In the genomic region with DNA sequence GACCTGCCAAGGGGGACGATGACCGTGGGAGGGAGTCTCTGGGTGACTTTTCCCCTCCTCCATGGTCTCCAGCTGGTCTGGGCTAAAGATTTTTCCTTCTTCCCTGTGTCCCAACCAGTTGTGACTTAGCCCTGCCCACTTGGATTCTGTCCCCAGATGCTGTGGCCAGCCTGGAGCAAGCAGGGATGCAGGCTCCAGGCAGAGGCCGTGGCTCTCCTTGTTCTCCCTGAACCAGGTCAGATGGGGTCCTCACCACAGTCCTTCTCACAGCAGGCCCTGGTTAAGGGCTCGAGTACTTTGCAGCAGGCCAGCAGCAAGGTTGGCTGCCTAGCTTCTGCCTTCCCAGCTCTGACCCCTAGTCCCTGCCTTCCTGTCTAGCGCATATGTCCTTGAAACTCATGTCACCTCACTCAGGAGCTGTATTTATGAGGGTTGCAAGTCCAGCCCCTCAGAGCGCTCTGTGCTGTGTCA, we compare ENCODE assay signal across 16 mouse cellular contexts. TPM values are rescaled to one million over a fixed set of nuclear protein-coding genes. Genes with fewer than 3 reads are reported as not detected.
A peak's percentile ranks its signal among the peaks of the same experiment; 100 is the strongest.
DNase-seq lines count a peak whose midpoint lies in the region; ATAC-seq and TF ChIP-seq lines count a peak whose summit lies in the region.
"Had no signal": no experiment of that assay in that cellular context is flagged by ENCODE, and none has a peak within 500 bp of the region (broad histone marks: within the 10 kb centered on the region; RNA-seq: fewer than 3 reads in every experiment).

No protein-coding gene starts in this region.

- H3K4me1 ChIP-seq in heart, embryonic 12.5 days (replicated peaks), result peaks cover 7% of the 10 kb centered on the region
- H3K4me1 ChIP-seq: forebrain, embryonic 13.5 days; liver, embryonic 12.5 days had no signal

- no peak overlapping the region for H3K9ac ChIP-seq in heart, embryonic 12.5 days
- H3K9ac ChIP-seq: embryonic facial prominence, embryonic 15.5 days; forebrain, embryonic 13.5 days; liver, embryonic 12.5 days; neural tube, embryonic 12.5 days had no signal

- no peak overlapping the region for H3K4me2 ChIP-seq in heart, embryonic 12.5 days
- H3K4me2 ChIP-seq: embryonic facial prominence, embryonic 15.5 days; forebrain, embryonic 13.5 days; liver, embryonic 12.5 days; neural tube, embryonic 12.5 days had no signal

- DNase-seq in heart, adult 9 months (ENCODE audit: low spot score in 2 of 2), result peak; percentile 42 to 60
- DNase-seq in adrenal gland, postnatal 36 days, result peak; percentile 50 to 59
- DNase-seq in heart, postnatal 14 days, result peak; percentile 59 to 69
- DNase-seq in lung, postnatal 36 days, result peak; percentile 32
- DNase-seq in left cerebral cortex, adult 2 months (ENCODE audit: extremely low spot score in 1 of 2, low spot score in 2 of 2), result no peak
- DNase-seq in right cerebral cortex, postnatal 36 days (ENCODE audit: low spot score in 2 of 2), result no peak
- DNase-seq: cerebellum, adult 8-10 months had no signal

- intact Hi-C loops in heart, postnatal 14 days (cut with DNase I), result no loop called here
- intact Hi-C loops in left cerebral cortex, adult 2 months (cut with DNase I), result no loop called here

- H3K36me3 ChIP-seq in heart, embryonic 12.5 days, result peaks cover 65% of the 10 kb centered on the region

- no peak for ATAC-seq in heart, embryonic 12.5 days (ENCODE audit: insufficient number of reproducible peaks, low FRiP score)
- ATAC-seq: forebrain, embryonic 13.5 days; inflammation-experienced regulatory T-cells, adult 6 months; liver, embryonic 12.5 days; midbrain, embryonic 16.5 days had no signal

- no peak for TF ChIP-seq CTCF in left cerebral cortex, adult 2 months (IDR thresholded peaks at IDR 0.05)

- H3K9me3 ChIP-seq in heart, embryonic 12.5 days (replicated peaks), result peaks cover under 1% of the 10 kb centered on the region; the same call in 1 of the 2 replicates
- H3K9me3 ChIP-seq: embryonic facial prominence, embryonic 15.5 days; forebrain, embryonic 13.5 days; neural tube, embryonic 12.5 days had no signal

- H3K27ac ChIP-seq in heart, embryonic 12.5 days (ENCODE audit: poor library complexity, severe bottlenecking), result no peak overlapping the region
- H3K27ac ChIP-seq in left cerebral cortex, adult 2 months, result no peak overlapping the region
- H3K27ac ChIP-seq: embryonic facial prominence, embryonic 15.5 days; forebrain, embryonic 13.5 days; liver, embryonic 12.5 days; neural tube, embryonic 12.5 days had no signal

- no peaks in the 10 kb centered on the region for H3K27me3 ChIP-seq in heart, embryonic 12.5 days (replicated peaks)
- H3K27me3 ChIP-seq: embryonic facial prominence, embryonic 15.5 days; forebrain, embryonic 13.5 days; neural tube, embryonic 12.5 days had no signal

- WGBS in heart, embryonic 12.5 days, result 84% methylated on average over 6 of the region's 6 CpGs

- H3K4me3 ChIP-seq in heart, embryonic 12.5 days, result no peak overlapping the region
- H3K4me3 ChIP-seq in left cerebral cortex, adult 2 months, result no peak overlapping the region
- H3K4me3 ChIP-seq: embryonic facial prominence, embryonic 15.5 days; forebrain, embryonic 13.5 days; liver, embryonic 12.5 days; neural tube, embryonic 12.5 days had no signal

RNA-seq across cellular contexts. Expression of gene Polr2f, which starts 7.6 kb away (rescaled TPM):
- 265 and 289 TPM in 2 replicates for polyA plus RNA-seq in heart, embryonic 12.5 days (2016; fragmentation: Nextera tagmentation; extraction: Ambion mirVana)
- 100 to 1,000 TPM; 137 to 143 TPM for total RNA-seq in adrenal gland, postnatal 36 days (2021)
- 100 to 1,000 TPM; 111 to 116 TPM for total RNA-seq in heart, postnatal 14 days (2021)
- total RNA-seq in left cerebral cortex, adult 2 months (2021), result 100 to 1,000 TPM; 100 to 103 TPM

RNA-seq across cellular contexts. Expression of gene 1700088E04Rik, which starts 7.8 kb away (rescaled TPM):
- polyA plus RNA-seq in heart, embryonic 12.5 days (2016; fragmentation: Nextera tagmentation; extraction: Ambion mirVana), result 6.3 and 6.6 TPM in 2 replicates
- total RNA-seq in adrenal gland, postnatal 36 days (2021), result 1 to 10 TPM; 5.5 to 7.3 TPM
- 1 to 10 TPM; 1.3 to 2.7 TPM for total RNA-seq in heart, postnatal 14 days (2021)
- 10 to 100 TPM; 12.0 to 12.9 TPM for total RNA-seq in left cerebral cortex, adult 2 months (2021)

RNA-seq across cellular contexts. Expression of gene Micall1, which starts 24.5 kb away (rescaled TPM):
- polyA plus RNA-seq in heart, embryonic 12.5 days (2016; fragmentation: Nextera tagmentation; extraction: Ambion mirVana), result 24.2 and 24.3 TPM in 2 replicates
- total RNA-seq in adrenal gland, postnatal 36 days (2021), result 10 to 100 TPM; 41.3 to 51.4 TPM
- 10 to 100 TPM; 61.2 to 64.9 TPM for total RNA-seq in heart, postnatal 14 days (2021)
- total RNA-seq in left cerebral cortex, adult 2 months (2021), result 10 to 100 TPM; 22.8 to 23.2 TPM

RNA-seq across cellular contexts. Expression of gene Sox10, which starts 31.8 kb away (rescaled TPM):
- 0.28 and 0.44 TPM in 2 replicates for polyA plus RNA-seq in heart, embryonic 12.5 days (2016; fragmentation: Nextera tagmentation; extraction: Ambion mirVana)
- total RNA-seq in adrenal gland, postnatal 36 days (2021), result 1 to 10 TPM; 1.3 to 1.8 TPM
- 1 to 10 TPM; 1.6 to 1.8 TPM for total RNA-seq in heart, postnatal 14 days (2021)
- total RNA-seq in left cerebral cortex, adult 2 months (2021), result 10 to 100 TPM; 17.1 to 18.7 TPM
- total RNA-seq: hematopoietic stem cell, adult 5-6 weeks had no signal
- polyA plus RNA-seq: G1E; inflammation-experienced regulatory T-cells, adult 6 months had no signal

RNA-seq across cellular contexts. Expression of gene Eif3l, which starts 58.2 kb away (rescaled TPM):
- polyA plus RNA-seq in heart, embryonic 12.5 days (2016; fragmentation: Nextera tagmentation; extraction: Ambion mirVana), result 165 TPM in 2 replicates
- total RNA-seq in adrenal gland, postnatal 36 days (2021), result 100 to 1,000 TPM; 140 to 156 TPM
- 10 to 100 TPM; 73.8 to 81.1 TPM for total RNA-seq in heart, postnatal 14 days (2021)
- total RNA-seq in left cerebral cortex, adult 2 months (2021), result 10 to 100 TPM; 62.5 to 66.6 TPM

Comparison
In these comparisons a context has a peak if more than half of its experiments do, and no peak if none do; other contexts are left out.
1. DNase-seq: peak in heart, adult 9 months (2 of 2), adrenal gland, postnatal 36 days (2 of 2), heart, postnatal 14 days (2 of 2) and lung, postnatal 36 days (single experiment); none in left cerebral cortex, adult 2 months (0 of 2) and right cerebral cortex, postnatal 36 days (0 of 2).